Mouse (Mus musculus): Measurements from ENCODE around the gene Neurog3. TPM values are rescaled to one million over a fixed set of nuclear protein-coding genes. Genes with fewer than 3 reads are reported as not detected.

Gene Neurog3
- polyA plus RNA-seq, 1 experiment, result not detected

DNA sequence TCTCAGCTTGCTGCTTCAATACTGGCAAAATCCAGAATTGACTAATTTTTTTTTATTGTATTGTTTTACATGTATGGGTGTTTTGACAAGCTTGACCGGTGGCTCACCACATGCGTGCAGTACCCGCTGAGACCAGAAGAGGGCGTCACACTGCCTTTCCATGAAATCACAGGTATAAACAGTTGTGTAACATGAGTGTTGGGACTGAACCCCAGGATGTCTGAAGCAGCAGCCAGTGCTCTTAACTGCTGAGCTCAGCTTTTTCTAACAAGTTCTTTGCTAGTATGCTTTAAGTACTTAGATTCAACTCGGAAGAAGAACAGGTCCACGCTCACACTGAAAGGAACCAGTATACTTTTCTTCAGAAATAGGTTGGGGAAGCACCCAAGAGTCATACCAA, 5.8 kb upstream of the Neurog3 start:
- Histone ChIP-seq H3K27ac (ENCODE audit: control insufficient read depth, insufficient read depth, low read depth, low read length, poor library complexity) (no peak overlapping the region), H3K4me3 (replicated peaks; ENCODE audit: control insufficient read depth, low read depth, low read length) (no peak overlapping the region), H3K4me1 (ENCODE audit: control insufficient read depth, insufficient read depth, low read length) (no peaks in the 10 kb centered on the region)
- WGBS, result 42% methylated on average over 6 of the region's 6 CpGs
- TF ChIP-seq CTCF (IDR thresholded peaks at IDR 0.05; ENCODE audit: control insufficient read depth, insufficient read depth, low read length) (peak; percentile 55), POLR2A (IDR thresholded peaks at IDR 0.05; ENCODE audit: borderline replicate concordance, control insufficient read depth, low read depth, low read length) (no peak)

DNA sequence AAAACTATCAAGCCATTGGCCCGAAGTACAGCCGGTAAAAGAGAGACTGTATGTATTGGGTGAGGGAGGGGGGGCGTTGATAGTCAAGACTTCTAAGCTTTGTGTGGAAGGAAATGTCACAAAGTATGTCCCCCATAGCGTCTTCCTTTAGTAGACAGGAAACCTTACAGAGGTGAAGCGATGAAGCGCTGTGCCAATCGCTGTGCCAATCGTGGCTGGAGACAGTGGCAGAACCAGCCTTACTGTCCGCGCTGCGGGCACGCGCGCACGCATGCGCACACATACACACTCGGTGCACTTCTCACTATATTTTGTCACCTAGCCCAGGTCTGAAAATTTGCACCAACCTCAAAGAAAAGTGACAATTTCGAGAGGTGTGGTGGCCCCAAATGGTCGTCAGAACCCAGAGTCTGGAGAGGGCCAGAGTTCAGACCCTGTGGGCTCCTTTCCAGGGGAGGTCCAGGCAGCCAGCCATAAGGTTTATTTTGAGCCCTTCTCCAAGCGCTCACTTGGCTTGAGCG, 5.1 kb upstream of the Neurog3 start:
- Histone ChIP-seq H3K4me3 (replicated peaks; ENCODE audit: control insufficient read depth, low read depth, low read length) (no peak overlapping the region), H3K4me1 (ENCODE audit: control insufficient read depth, insufficient read depth, low read length) (no peaks in the 10 kb centered on the region; the same call in 1 of the 2 replicates), H3K27ac (ENCODE audit: control insufficient read depth, insufficient read depth, low read depth, low read length, poor library complexity) (no peak overlapping the region)
- WGBS, result 32% methylated on average over 21 of the region's 21 CpGs
- TF ChIP-seq CTCF (IDR thresholded peaks at IDR 0.05; ENCODE audit: control insufficient read depth, insufficient read depth, low read length) (no peak), POLR2A (IDR thresholded peaks at IDR 0.05; ENCODE audit: borderline replicate concordance, control insufficient read depth, low read depth, low read length) (no peak)

DNA sequence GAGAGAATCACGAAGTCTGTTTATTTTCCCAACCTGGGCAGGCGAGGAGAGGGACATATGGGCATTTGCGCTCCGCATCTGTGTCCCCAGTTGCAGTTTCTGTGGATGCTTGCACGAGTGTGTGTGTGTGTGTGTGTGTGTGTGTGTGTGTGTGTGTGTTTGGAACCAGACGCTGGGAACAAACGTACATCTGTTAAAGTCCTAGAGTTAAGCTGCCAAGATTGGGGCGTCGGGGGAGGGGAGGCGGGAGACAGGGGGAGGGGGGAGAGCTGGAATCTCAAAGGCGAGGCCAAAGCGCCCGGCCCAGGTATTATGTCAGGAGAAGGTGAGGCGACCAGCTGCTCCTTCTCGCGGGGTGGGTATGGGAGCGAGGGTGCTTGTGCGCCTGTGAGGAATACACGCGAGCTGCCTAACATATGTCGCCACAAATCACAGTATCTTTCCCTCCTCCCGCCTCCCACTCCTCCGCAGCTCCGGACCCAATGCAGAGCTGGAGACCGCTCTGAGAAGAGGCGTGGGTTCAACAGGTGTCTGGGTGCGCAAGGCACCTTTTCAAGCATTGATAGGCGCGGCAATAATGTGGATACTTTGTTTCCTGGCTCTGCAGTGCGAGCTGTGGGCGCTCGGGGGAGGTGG, 4.5 kb upstream of the Neurog3 start:
- no peak for TF ChIP-seq POLR2A (IDR thresholded peaks at IDR 0.05; ENCODE audit: borderline replicate concordance, control insufficient read depth, low read depth, low read length)
- TF ChIP-seq CTCF (IDR thresholded peaks at IDR 0.05; ENCODE audit: control insufficient read depth, insufficient read depth, low read length), result no peak
- Histone ChIP-seq H3K27ac (ENCODE audit: control insufficient read depth, insufficient read depth, low read depth, low read length, poor library complexity) (no peak overlapping the region), H3K4me3 (replicated peaks; ENCODE audit: control insufficient read depth, low read depth, low read length) (no peak overlapping the region), H3K4me1 (ENCODE audit: control insufficient read depth, insufficient read depth, low read length) (no peaks in the 10 kb centered on the region; the same call in 1 of the 2 replicates)
- 6% methylated on average over 32 of the region's 32 CpGs for WGBS

DNA sequence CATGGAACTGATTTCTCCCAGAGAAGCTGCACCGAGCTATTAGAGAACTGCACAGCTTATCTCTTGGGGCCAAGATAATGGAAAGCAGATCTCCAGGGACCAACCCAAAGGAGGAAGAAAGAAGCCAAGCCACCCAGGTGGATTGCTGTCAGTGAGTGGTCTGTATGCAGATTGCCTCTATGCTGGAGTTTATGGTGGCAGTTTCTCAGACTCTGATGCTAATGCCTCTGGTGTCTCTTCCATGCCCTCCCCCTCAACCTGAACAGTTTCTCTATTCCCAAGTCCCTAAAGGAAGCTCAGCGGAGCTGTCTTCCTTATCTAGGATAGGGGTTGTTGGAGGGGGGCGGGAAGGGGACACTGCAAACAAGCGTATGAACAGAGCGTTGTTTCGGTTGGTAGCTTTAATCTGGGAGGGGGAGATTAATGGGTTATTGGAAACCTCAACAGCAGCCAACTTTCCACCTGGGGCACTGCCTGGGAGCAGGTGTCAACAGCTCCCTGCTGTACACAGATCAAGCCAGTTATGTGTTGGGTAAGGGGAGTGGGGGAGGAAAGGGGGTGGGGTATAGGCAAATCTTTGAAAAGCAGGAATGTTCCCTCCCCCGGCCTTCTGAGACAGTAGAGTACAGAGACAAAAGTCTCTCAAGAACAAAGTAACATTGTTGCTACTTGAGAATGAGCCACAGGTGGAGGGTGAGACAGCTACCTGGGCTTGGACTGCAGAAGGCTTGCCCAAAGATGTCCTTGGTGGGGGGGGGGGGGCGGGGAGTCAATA, 3.0 kb downstream of the Neurog3 start:
- Histone ChIP-seq H3K27ac (ENCODE audit: control insufficient read depth, insufficient read depth, low read depth, low read length, poor library complexity) (no peak overlapping the region), H3K4me3 (replicated peaks; ENCODE audit: control insufficient read depth, low read depth, low read length) (no peak overlapping the region), H3K4me1 (ENCODE audit: control insufficient read depth, insufficient read depth, low read length) (no peaks in the 10 kb centered on the region; the same call in 1 of the 2 replicates)
- TF ChIP-seq CTCF (IDR thresholded peaks at IDR 0.05; ENCODE audit: control insufficient read depth, insufficient read depth, low read length), result no peak
- no peak for TF ChIP-seq POLR2A (IDR thresholded peaks at IDR 0.05; ENCODE audit: borderline replicate concordance, control insufficient read depth, low read depth, low read length)
- 11% methylated on average over 8 of the region's 8 CpGs for WGBS

DNA sequence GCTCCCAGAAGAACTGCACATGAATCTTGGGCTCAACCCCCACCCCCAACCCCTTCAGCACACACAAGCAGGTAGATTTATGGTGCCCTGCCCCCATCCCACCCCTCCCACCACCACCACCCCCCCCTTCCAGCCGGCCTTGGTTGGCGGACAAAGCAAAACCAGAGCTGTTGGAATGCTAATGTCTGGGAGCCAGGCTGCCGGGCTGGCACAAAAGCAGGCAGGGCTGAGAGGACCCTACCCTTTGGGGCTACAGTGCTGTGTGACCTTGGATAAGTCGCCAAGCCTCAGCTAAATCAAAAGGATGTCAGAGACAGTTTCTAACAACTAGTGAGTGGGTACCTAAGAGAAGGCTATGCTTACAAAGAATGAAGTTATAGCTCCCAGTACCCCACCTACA, 4.3 kb downstream of the Neurog3 start:
- Histone ChIP-seq H3K4me3 (replicated peaks; ENCODE audit: control insufficient read depth, low read depth, low read length) (no peak overlapping the region), H3K27ac (ENCODE audit: control insufficient read depth, insufficient read depth, low read depth, low read length, poor library complexity) (no peak overlapping the region), H3K4me1 (ENCODE audit: control insufficient read depth, insufficient read depth, low read length) (no peaks in the 10 kb centered on the region; the same call in 1 of the 2 replicates)
- 12% methylated on average over 4 of the region's 4 CpGs for WGBS
- no peak for TF ChIP-seq POLR2A (IDR thresholded peaks at IDR 0.05; ENCODE audit: borderline replicate concordance, control insufficient read depth, low read depth, low read length)
- TF ChIP-seq CTCF (IDR thresholded peaks at IDR 0.05; ENCODE audit: control insufficient read depth, insufficient read depth, low read length), result no peak

DNA sequence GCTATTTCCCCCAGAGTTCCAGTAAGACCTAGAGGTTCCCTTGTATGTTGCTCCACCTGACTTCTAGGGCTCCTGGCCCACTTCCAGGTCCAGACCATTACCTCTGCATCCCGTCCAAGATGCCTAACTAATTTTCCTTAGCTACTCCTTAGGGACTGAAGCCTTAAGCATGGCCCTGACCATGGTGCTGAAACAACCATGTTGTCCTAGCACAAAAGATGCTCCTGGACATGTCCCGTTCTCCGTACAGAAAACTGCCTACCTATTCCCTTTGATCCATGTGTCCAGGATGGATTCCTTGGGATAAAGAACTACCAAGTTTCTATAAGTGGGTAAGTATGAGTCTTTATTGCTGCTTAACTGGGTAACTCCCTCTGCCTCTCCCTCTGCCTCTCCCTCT, 5.2 kb downstream of the Neurog3 start:
- H3K4me3 ChIP-seq (replicated peaks; ENCODE audit: control insufficient read depth, low read depth, low read length), result no peak overlapping the region
- H3K4me1 ChIP-seq (ENCODE audit: control insufficient read depth, insufficient read depth, low read length), result no peaks in the 10 kb centered on the region
- WGBS, result 33% methylated on average over 3 of the region's 3 CpGs
- no peak for TF ChIP-seq CTCF (IDR thresholded peaks at IDR 0.05; ENCODE audit: control insufficient read depth, insufficient read depth, low read length)
- TF ChIP-seq POLR2A (IDR thresholded peaks at IDR 0.05; ENCODE audit: borderline replicate concordance, control insufficient read depth, low read depth, low read length), result no peak
- H3K27ac ChIP-seq (ENCODE audit: control insufficient read depth, insufficient read depth, low read depth, low read length, poor library complexity), result no peak overlapping the region

DNA sequence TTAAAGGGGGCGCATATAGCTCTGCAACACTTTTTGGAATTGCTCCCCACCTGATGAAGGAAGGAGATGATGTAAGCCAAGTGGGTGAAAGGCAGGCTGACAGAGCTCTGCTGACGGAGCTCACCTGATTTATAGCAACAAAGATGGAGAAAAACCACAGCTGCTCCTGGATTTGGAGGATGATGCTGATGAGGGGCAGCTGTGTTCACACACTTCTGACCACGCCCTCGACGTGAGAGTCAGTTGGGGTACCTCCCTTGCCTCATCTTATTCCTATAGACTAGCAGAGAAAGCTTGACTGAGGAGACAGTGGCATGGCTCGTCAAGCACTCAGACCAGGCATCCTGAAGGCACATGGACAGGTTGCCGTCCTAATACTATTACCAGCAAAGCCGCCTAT, 10.9 kb downstream of the Neurog3 start, which contains the start of gene Fam241b:
Gene Fam241b (minus strand): TSS at position 101 of the 400 bp plus-strand sequence.
- Histone ChIP-seq H3K4me1 (ENCODE audit: control insufficient read depth, insufficient read depth, low read length) (no peaks in the 10 kb centered on the region), H3K4me3 (replicated peaks; ENCODE audit: control insufficient read depth, low read depth, low read length) (no peak within 1 kb of the TSS), H3K27ac (ENCODE audit: control insufficient read depth, insufficient read depth, low read depth, low read length, poor library complexity) (no peak within 1 kb of the TSS)
- no peak for TF ChIP-seq CTCF (IDR thresholded peaks at IDR 0.05; ENCODE audit: control insufficient read depth, insufficient read depth, low read length)
- TF ChIP-seq POLR2A (IDR thresholded peaks at IDR 0.05; ENCODE audit: borderline replicate concordance, control insufficient read depth, low read depth, low read length), result no peak
- 73% methylated on average over 8 of the region's 8 CpGs for WGBS

DNA sequence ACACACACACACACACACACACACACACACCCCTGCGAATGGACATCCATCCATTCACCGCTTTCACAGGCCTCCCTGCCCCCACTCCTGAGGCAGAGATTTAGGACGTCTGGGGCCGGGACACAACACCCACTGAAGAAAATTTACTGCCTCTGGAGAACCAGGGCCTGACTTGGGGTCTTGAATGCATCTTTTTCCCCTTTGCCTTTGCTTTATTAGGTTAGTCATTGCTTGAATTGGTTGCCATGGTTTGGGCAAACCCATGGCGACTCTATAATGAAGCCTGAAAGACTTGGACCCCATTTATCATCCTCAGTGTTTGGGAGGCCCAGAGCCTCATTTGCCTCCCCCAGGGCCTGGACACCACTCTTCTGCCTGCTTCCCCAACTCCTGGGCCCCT, 13.1 kb downstream of the Neurog3 start:
- no peak for TF ChIP-seq POLR2A (IDR thresholded peaks at IDR 0.05; ENCODE audit: borderline replicate concordance, control insufficient read depth, low read depth, low read length)
- TF ChIP-seq CTCF (IDR thresholded peaks at IDR 0.05; ENCODE audit: control insufficient read depth, insufficient read depth, low read length), result no peak
- Histone ChIP-seq H3K27ac (ENCODE audit: control insufficient read depth, insufficient read depth, low read depth, low read length, poor library complexity) (no peak overlapping the region), H3K4me1 (ENCODE audit: control insufficient read depth, insufficient read depth, low read length) (no peaks in the 10 kb centered on the region), H3K4me3 (replicated peaks; ENCODE audit: control insufficient read depth, low read depth, low read length) (no peak overlapping the region)
- 78% methylated on average over 5 of the region's 5 CpGs for WGBS
